Mouse (Mus musculus): ENCODE measurements around the gene Adamts17.

DNA sequence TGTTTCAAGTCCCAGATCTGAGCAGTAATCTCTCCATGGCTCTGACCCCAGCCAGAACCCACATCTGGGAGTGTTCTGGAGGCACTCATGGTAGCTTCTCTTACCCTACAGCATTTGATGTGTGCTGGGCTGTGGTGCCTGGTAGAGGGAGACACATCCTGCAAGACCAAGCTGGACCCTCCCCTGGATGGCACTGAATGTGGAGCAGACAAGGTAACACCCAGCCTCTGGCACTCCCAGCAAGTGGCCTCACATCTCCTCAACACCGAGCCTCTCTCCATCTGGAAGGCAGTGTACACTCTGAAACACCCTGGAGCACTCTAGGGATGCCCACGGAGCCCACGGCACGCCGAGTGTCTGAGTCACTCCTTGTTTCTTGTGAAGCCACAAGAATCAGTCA, 188.2 kb downstream of the Adamts17 start:
- no peak for TF ChIP-seq POLR2A (IDR thresholded peaks at IDR 0.05; ENCODE audit: low read depth, low read length)
- TF ChIP-seq CTCF (IDR thresholded peaks at IDR 0.05; ENCODE audit: extremely low read depth, insufficient read length, insufficient replicate concordance, low read depth, low read length), result no peak
